Mouse (Mus musculus) intestine, postnatal 0 days (tissue): ENCODE results near the gene Hpse. TPM values are rescaled to one million over a fixed set of nuclear protein-coding genes. Genes with fewer than 3 reads are reported as not detected.
A peak's percentile ranks its signal among the peaks of the same experiment; 100 is the strongest.

Experiments
- ATAC-seq: fragments of 200-750 bp; cut with Nextera tagmentation; 2 replicates; pipeline ENCODE4 v1.8.0; 2017; ENCODE audit warnings: mild to moderate bottlenecking, moderate TSS enrichment, moderate library complexity
- H3K27ac ChIP-seq: fragments of 300-500 bp; sonication (generic); 2 replicates; pipeline ENCODE4 v1.5.1; 2014; ENCODE audit warnings: mild to moderate bottlenecking, low read depth, low read length, moderate library complexity
- H3K27me3 ChIP-seq: fragments of 300-500 bp; sonication (generic); replicated peaks from 2 replicates; pipeline ENCODE4 v1.6.1; 2014; ENCODE audit warnings: low read length, mixed read lengths; ENCODE audit not compliant: control insufficient read depth, insufficient read depth
- H3K36me3 ChIP-seq: fragments of 300-500 bp; sonication (generic); 2 replicates; pipeline ENCODE4 v1.6.1; 2014; ENCODE audit warnings: mild to moderate bottlenecking, moderate library complexity; ENCODE audit not compliant: control insufficient read depth, insufficient read depth
- H3K4me1 ChIP-seq: fragments of 300-500 bp; sonication (generic); replicated peaks from 2 replicates; pipeline ENCODE4 v1.6.1; 2014; ENCODE audit warnings: antibody characterized with exemption, low read length, mixed read lengths; ENCODE audit not compliant: control insufficient read depth, insufficient read depth
- H3K4me2 ChIP-seq: fragments of 300-500 bp; sonication (generic); replicated peaks from 2 replicates; pipeline ENCODE4 v1.6.1; 2014; ENCODE audit warnings: low read depth, mild to moderate bottlenecking, moderate library complexity
- H3K4me3 ChIP-seq: fragments of 300-500 bp; sonication (generic); 2 replicates; pipeline ENCODE4 v1.5.1; 2014; ENCODE audit warnings: low read depth, low read length
- H3K9ac ChIP-seq: fragments of 300-500 bp; sonication (generic); 2 replicates; pipeline ENCODE4 v1.6.1; 2014; ENCODE audit warnings: mild to moderate bottlenecking, low read depth, low read length
- H3K9me3 ChIP-seq: fragments of 300-500 bp; sonication (generic); 2 replicates; pipeline ENCODE4 v1.6.1; 2016; ENCODE audit warnings: mixed run types; ENCODE audit not compliant: control insufficient read depth
- CTCF ChIP-seq: sonication (generic); IDR thresholded peaks from 2 replicates; pipeline ENCODE4 v1.5.1; 2016; ENCODE audit warnings: low read depth, mild to moderate bottlenecking, control low read depth, antibody characterized with exemption, moderate library complexity
- WGBS: fragments of 180-500 bp; shearing (Covaris S2); extraction: QIAGEN DNeasy Blood & Tissue Kit; methylation state at CpG from one replicate; pipeline ENCODE4 v1.1.7; 2014; 5-methylcytosine and 5-hydroxymethylcytosine counted together
- polyA plus RNA-seq: library from polyadenylated mRNA; unstranded; fragments of >200 nt; fragmentation: Nextera tagmentation; extraction: Ambion mirVana; gene quantifications from 2 replicates; pipeline ENCODE4 v1.2.1, GENCODE M21; 2015

The Hpse gene
- polyA plus RNA-seq, 1 experiment from 2014 or later = 0.82 TPM

- Histone ChIP-seq H3K27ac (no peak overlapping the region), H3K4me3 (no peak overlapping the region), H3K4me1 (no peaks in the 10 kb centered on the region), H3K9me3 (no peaks in the 10 kb centered on the region), H3K27me3 (no peaks in the 10 kb centered on the region), H3K9ac (no peak overlapping the region), H3K4me2 (no peak overlapping the region), H3K36me3 (no peaks in the 10 kb centered on the region)
- ATAC-seq = no peak
- no peak for TF ChIP-seq CTCF
- WGBS = 94% methylated on average over 15 of the region's 15 CpGs
These were observed 2.8 kb downstream of the Hpse start for GRCm38 (mm10) chr5:100716762-100717161.

DNA sequence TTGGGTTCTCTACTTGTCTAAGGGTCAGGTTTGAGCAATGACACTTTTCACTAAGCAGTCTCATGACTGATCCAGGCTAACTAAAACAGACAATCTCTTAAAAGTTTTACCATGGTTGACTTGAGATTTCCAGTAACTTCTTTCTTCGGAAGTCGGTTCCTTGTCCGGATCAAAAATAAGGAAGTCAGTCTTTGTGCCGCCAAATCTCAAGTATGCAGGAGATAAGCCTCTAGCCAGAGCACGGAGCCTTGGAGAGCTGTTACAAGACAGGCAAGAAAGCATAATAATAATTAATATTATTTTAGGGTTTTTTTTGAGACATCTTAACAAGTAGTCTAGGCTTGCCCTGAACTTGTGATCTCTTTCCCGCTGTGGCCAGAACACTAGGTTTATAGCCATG, 8.3 kb downstream of the Hpse start:
- Histone ChIP-seq H3K4me2 (no peak overlapping the region), H3K27ac (no peak overlapping the region), H3K9ac (no peak overlapping the region), H3K27me3 (no peaks in the 10 kb centered on the region), H3K4me3 (no peak overlapping the region), H3K4me1 (no peaks in the 10 kb centered on the region), H3K9me3 (no peaks in the 10 kb centered on the region), H3K36me3 (no peaks in the 10 kb centered on the region)
- WGBS = 73% methylated on average over 6 of the region's 6 CpGs
- no peak for ATAC-seq
- no peak for TF ChIP-seq CTCF

GRCm38 (mm10) chr5:100710012-100710411, 9.5 kb downstream of the Hpse start:
- H3K4me1 ChIP-seq = no peaks in the 10 kb centered on the region
- no peaks in the 10 kb centered on the region for H3K36me3 ChIP-seq
- H3K4me3 ChIP-seq = no peak overlapping the region
- no peaks in the 10 kb centered on the region for H3K27me3 ChIP-seq
- no peak for TF ChIP-seq CTCF
- H3K4me2 ChIP-seq = no peak overlapping the region
- H3K27ac ChIP-seq = no peak overlapping the region
- ATAC-seq = no peak
- H3K9me3 ChIP-seq = no peaks in the 10 kb centered on the region
- WGBS = 52% methylated on average over 2 of the region's 2 CpGs
- peak overlapping the region; percentile 3; the same call in 1 of the 2 replicates for H3K9ac ChIP-seq

GRCm38 (mm10) chr5:100709035-100709434, 10.5 kb downstream of the Hpse start:
- H3K27me3 ChIP-seq = no peaks in the 10 kb centered on the region
- no peak overlapping the region for H3K9ac ChIP-seq
- TF ChIP-seq CTCF = no peak
- no peaks in the 10 kb centered on the region for H3K9me3 ChIP-seq
- WGBS = 86% methylated on average over 6 of the region's 6 CpGs
- ATAC-seq = no peak
- H3K36me3 ChIP-seq = no peaks in the 10 kb centered on the region
- H3K4me1 ChIP-seq = no peaks in the 10 kb centered on the region
- H3K4me2 ChIP-seq = no peak overlapping the region
- H3K4me3 ChIP-seq = no peak overlapping the region
- H3K27ac ChIP-seq = no peak overlapping the region

DNA sequence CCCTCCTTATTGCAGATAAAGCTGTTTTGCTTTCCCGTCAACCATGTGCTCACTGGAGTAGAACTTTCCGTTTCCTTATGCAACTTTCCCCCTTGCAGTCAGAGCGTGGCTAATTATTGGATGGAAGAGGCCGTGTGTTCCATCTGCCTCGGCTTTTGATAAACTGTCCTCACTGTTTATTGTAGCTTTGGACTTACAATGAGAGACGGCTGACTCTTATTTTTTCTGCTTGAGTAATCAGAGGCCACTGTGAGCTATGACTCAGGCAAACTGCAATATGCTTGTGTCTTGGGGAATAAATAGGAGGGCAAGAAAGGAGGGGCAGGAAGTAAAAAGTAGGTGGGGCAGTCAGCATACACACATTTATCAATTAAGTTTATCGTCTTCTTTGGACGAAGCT, 12.8 kb downstream of the Hpse start:
- Histone ChIP-seq H3K27ac (no peak overlapping the region), H3K36me3 (no peaks in the 10 kb centered on the region), H3K9ac (no peak overlapping the region), H3K9me3 (no peaks in the 10 kb centered on the region), H3K4me3 (no peak overlapping the region), H3K4me2 (no peak overlapping the region), H3K27me3 (no peaks in the 10 kb centered on the region), H3K4me1 (no peaks in the 10 kb centered on the region)
- no peak for TF ChIP-seq CTCF
- ATAC-seq = no peak
- 61% methylated on average over 8 of the region's 8 CpGs for WGBS

GRCm38 (mm10) chr5:100704272-100704671, 15.2 kb downstream of the Hpse start:
- H3K27ac ChIP-seq = no peak overlapping the region
- no peaks in the 10 kb centered on the region for H3K27me3 ChIP-seq
- no peaks in the 10 kb centered on the region for H3K9me3 ChIP-seq
- H3K4me2 ChIP-seq = no peak overlapping the region
- no peak for ATAC-seq
- no peaks in the 10 kb centered on the region for H3K36me3 ChIP-seq
- TF ChIP-seq CTCF = peak; percentile 21; the same call in 1 of the 2 replicates
- H3K4me3 ChIP-seq = no peak overlapping the region
- no peaks in the 10 kb centered on the region for H3K4me1 ChIP-seq
- H3K9ac ChIP-seq = no peak overlapping the region
- 95% methylated on average over 2 of the region's 2 CpGs for WGBS

- Histone ChIP-seq H3K9ac (no peak overlapping the region), H3K27ac (no peak overlapping the region), H3K4me1 (no peaks in the 10 kb centered on the region), H3K4me3 (no peak overlapping the region), H3K36me3 (no peaks in the 10 kb centered on the region), H3K4me2 (no peak overlapping the region), H3K27me3 (no peaks in the 10 kb centered on the region), H3K9me3 (no peaks in the 10 kb centered on the region)
- no peak for ATAC-seq
- 90% methylated on average over 3 of the region's 3 CpGs for WGBS
- TF ChIP-seq CTCF = no peak
These were observed 17.2 kb downstream of the Hpse start for GRCm38 (mm10) chr5:100702325-100702724.
